Mouse (Mus musculus) E14TG2a.4 (cell line): ENCODE results near the gene Ttc13.
A peak's percentile ranks its signal among the peaks of the same experiment; 100 is the strongest.

Experiments
- H3K27me3 ChIP-seq: 2 replicates; pipeline ENCODE4 v1.6.1; 2014; ENCODE audit warnings: low read length, control low read depth; ENCODE audit not compliant: insufficient read depth
- H3K36me3 ChIP-seq: 2 replicates; pipeline ENCODE4 v1.6.1; 2014; ENCODE audit warnings: low read length, control low read depth; ENCODE audit not compliant: insufficient read depth
- H3K4me1 ChIP-seq: replicated peaks from 2 replicates; pipeline ENCODE4 v1.6.1; 2014; ENCODE audit warnings: low read depth, low read length, control low read depth
- H3K4me3 ChIP-seq: replicated peaks from 2 replicates; pipeline ENCODE4 v1.5.1; 2014; ENCODE audit warnings: mild to moderate bottlenecking, low read length
- H3K9me3 ChIP-seq: 2 replicates; pipeline ENCODE4 v1.6.1; 2014; ENCODE audit warnings: low read length, control low read depth
- CTCF ChIP-seq: conservative IDR thresholded peaks from 2 replicates; pipeline ENCODE4 v1.5.1; 2014; ENCODE audit warnings: low read length
- NANOG ChIP-seq: IDR thresholded peaks from 2 replicates; pipeline ENCODE4 v1.6.1; 2014; ENCODE audit warnings: borderline replicate concordance, low read length, mixed read lengths
- POU5F1 ChIP-seq: IDR thresholded peaks from 2 replicates; pipeline ENCODE4 v1.6.1; 2014; ENCODE audit warnings: low read length, borderline replicate concordance

The Ttc13 gene

GRCm38 (mm10) chr8:124720133-124720532 lies 1.6 kb downstream of the Ttc13 start:
- Histone ChIP-seq H3K36me3 (peaks cover 25% of the 10 kb centered on the region), H3K9me3 (no peaks in the 10 kb centered on the region), H3K4me1 (peaks cover 48% of the 10 kb centered on the region), H3K27me3 (no peaks in the 10 kb centered on the region), H3K4me3 (peak overlapping the region; percentile 99; the same call in 1 of the 2 replicates)
- TF ChIP-seq CTCF (no peak), NANOG (no peak)

GRCm38 (mm10) chr8:124715736-124716135 lies 6.0 kb downstream of the Ttc13 start:
- TF ChIP-seq NANOG (no peak), POU5F1 (no peak), CTCF (no peak)
- Histone ChIP-seq H3K4me1 (peaks cover 34% of the 10 kb centered on the region), H3K9me3 (no peaks in the 10 kb centered on the region), H3K36me3 (peaks cover 61% of the 10 kb centered on the region), H3K27me3 (no peaks in the 10 kb centered on the region), H3K4me3 (no peak overlapping the region)

GRCm38 (mm10) chr8:124713207-124713606 lies 8.6 kb downstream of the Ttc13 start:
- TF ChIP-seq NANOG (no peak), CTCF (no peak), POU5F1 (no peak)
- Histone ChIP-seq H3K27me3 (no peaks in the 10 kb centered on the region), H3K4me1 (peaks cover 17% of the 10 kb centered on the region), H3K9me3 (no peaks in the 10 kb centered on the region), H3K4me3 (no peak overlapping the region), H3K36me3 (peaks cover 79% of the 10 kb centered on the region)

DNA sequence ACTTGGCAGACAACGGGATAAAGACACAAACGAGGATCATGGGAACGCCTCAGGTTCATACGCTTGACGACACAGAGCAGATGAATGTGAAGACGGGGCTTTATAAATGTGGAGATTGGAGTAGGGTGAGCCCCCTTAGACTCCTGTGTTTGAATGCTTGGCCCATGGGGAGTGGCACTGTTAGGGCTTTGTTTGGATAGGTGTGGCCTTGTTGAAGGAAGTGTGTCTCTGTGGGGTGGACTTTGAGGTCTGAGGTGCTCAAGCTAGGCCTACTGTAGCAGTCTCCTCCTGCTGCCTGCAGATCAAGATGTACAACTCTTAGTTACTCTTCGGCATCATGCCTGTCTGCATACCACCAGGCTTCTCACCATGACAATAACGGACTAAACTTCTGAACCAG lies 16.0 kb downstream of the Ttc13 start:
- Histone ChIP-seq H3K36me3 (peaks cover 84% of the 10 kb centered on the region), H3K4me3 (no peak overlapping the region), H3K4me1 (peaks cover 19% of the 10 kb centered on the region), H3K27me3 (no peaks in the 10 kb centered on the region), H3K9me3 (no peaks in the 10 kb centered on the region)
- no peak for TF ChIP-seq CTCF
- TF ChIP-seq POU5F1: no peak
- no peak for TF ChIP-seq NANOG

DNA sequence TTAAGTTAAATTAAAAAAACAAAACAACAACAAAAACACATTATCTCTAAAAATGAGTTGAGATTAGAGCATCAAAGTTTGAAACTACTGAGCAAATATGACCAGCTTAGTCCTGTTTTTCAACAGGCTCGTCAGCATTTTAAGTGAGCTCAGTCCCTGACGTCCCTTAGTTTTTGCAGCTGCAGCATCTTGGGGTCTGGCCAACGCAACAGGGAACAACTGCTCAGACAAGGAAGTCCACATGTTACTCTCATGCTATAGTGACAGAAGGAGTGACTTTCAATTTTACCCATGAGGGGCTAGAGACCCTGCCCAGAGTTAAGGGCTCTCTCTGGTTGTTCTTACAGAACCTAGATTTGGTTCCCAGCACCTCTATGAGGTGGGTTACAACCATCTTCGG lies 17.4 kb downstream of the Ttc13 start:
- TF ChIP-seq POU5F1 (no peak), NANOG (no peak), CTCF (no peak)
- H3K36me3 ChIP-seq: peaks cover 84% of the 10 kb centered on the region
- no peaks in the 10 kb centered on the region for H3K9me3 ChIP-seq
- no peak overlapping the region for H3K4me3 ChIP-seq
- H3K4me1 ChIP-seq: peaks cover 19% of the 10 kb centered on the region
- H3K27me3 ChIP-seq: no peaks in the 10 kb centered on the region

DNA sequence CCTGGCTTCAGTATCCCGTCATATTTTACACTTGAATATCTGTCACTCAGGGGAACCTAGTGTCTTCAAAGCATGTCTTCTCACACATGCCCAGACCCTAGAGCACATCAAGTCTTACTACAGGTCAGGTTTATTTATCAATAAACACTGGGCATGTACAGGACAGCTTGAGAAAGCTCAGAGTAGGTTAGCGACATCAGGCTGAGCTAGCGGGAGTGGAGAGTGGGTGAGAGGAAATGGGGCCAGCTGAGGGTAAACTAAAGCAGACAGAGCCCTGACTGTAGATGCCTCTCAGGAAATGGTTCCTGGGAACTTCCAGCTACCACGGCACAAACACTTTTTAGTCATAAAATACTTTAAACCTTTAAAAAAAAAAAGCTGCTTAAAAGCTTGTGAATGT lies 18.3 kb downstream of the Ttc13 start:
- Histone ChIP-seq H3K4me1 (peaks cover 19% of the 10 kb centered on the region), H3K9me3 (no peaks in the 10 kb centered on the region), H3K36me3 (peaks cover 82% of the 10 kb centered on the region), H3K27me3 (no peaks in the 10 kb centered on the region), H3K4me3 (no peak overlapping the region)
- TF ChIP-seq CTCF: no peak

- Histone ChIP-seq H3K36me3 (peaks cover 86% of the 10 kb centered on the region), H3K9me3 (no peaks in the 10 kb centered on the region), H3K27me3 (no peaks in the 10 kb centered on the region), H3K4me3 (no peak overlapping the region), H3K4me1 (peaks cover 19% of the 10 kb centered on the region)
- TF ChIP-seq CTCF (no peak), POU5F1 (no peak), NANOG (no peak)
Observed at GRCm38 (mm10) chr8:124702183-124702582, 19.6 kb downstream of the Ttc13 start.

- H3K4me3 ChIP-seq: no peak overlapping the region
- TF ChIP-seq CTCF (no peak), NANOG (no peak), POU5F1 (no peak)
- H3K9me3 ChIP-seq: no peaks in the 10 kb centered on the region
- peaks cover 88% of the 10 kb centered on the region for H3K36me3 ChIP-seq
- H3K27me3 ChIP-seq: no peaks in the 10 kb centered on the region
- peaks cover 13% of the 10 kb centered on the region for H3K4me1 ChIP-seq
Observed at GRCm38 (mm10) chr8:124701023-124701422, 20.8 kb downstream of the Ttc13 start.

DNA sequence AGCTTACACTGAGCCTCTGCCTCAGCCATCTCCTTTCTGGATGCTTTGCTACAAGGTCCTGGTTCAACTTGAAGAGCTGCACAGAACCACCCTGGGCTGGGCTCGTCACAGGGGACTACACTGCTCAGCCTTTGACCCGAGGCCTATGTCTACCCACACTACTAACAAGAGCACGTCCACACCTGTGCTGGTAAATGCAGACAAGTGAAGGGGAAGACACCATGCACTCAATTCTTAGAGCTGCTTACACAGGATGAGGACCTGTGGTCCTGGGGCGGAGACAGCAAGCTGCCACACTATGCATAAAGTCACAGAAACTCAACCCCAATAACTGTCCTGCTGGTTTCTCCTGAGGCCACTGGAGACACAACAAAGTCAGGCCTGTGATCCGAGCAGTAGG lies 21.5 kb downstream of the Ttc13 start:
- TF ChIP-seq NANOG (no peak), CTCF (no peak), POU5F1 (no peak)
- no peak overlapping the region for H3K4me3 ChIP-seq
- no peaks in the 10 kb centered on the region for H3K27me3 ChIP-seq
- peaks cover 5% of the 10 kb centered on the region for H3K4me1 ChIP-seq
- H3K36me3 ChIP-seq: peaks cover 89% of the 10 kb centered on the region
- no peaks in the 10 kb centered on the region for H3K9me3 ChIP-seq
